Mouse (Mus musculus): ENCODE measurements around the gene Olfr166.
"Not testable (repeated sequence)": the region's sequence is repeated elsewhere in the genome, so short reads cannot be mapped to it uniquely, and the experiment has no call there.

Gene Olfr166

DNA sequence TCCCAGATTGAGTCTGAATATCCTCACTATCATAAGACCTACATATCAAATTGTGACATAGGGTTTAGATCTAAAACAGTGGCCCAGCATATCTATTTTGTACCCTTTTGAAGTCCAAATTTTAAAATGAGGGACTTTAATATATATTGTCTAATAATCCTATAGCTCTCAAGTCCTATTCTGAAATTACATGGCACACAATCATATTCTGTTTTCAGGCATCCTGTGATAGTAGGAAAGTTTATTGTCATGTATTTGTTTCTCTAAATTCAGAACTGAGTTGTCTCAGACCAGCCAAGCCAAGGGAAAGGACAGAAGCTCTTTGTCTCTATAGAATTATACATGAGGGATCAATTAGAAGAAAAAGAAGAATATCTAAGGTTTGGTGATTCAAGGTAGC, at the start of gene Olfr166:
Gene Olfr166, plus strand, starts transcription at position 301 of the 400 bp plus-strand sequence.
- H3K36me3 ChIP-seq (ENCODE audit: insufficient read depth, low read length) = no peaks in the 10 kb centered on the region
- no peak within 1 kb of the TSS for H3K4me3 ChIP-seq (replicated peaks; ENCODE audit: low read length)
- H3K27me3 ChIP-seq (ENCODE audit: insufficient read depth, low read length) = no peaks in the 10 kb centered on the region
- TF ChIP-seq CTCF (conservative IDR thresholded peaks at IDR 0.05; ENCODE audit: low read length) (no peak), POU5F1 (IDR thresholded peaks at IDR 0.05; ENCODE audit: borderline replicate concordance, low read length) (no peak), NANOG (IDR thresholded peaks at IDR 0.05; ENCODE audit: borderline replicate concordance, low read length) (no peak)
- no peaks in the 10 kb centered on the region for H3K4me1 ChIP-seq (replicated peaks; ENCODE audit: low read depth, low read length)
- no peaks in the 10 kb centered on the region for H3K9me3 ChIP-seq (ENCODE audit: low read length)

DNA sequence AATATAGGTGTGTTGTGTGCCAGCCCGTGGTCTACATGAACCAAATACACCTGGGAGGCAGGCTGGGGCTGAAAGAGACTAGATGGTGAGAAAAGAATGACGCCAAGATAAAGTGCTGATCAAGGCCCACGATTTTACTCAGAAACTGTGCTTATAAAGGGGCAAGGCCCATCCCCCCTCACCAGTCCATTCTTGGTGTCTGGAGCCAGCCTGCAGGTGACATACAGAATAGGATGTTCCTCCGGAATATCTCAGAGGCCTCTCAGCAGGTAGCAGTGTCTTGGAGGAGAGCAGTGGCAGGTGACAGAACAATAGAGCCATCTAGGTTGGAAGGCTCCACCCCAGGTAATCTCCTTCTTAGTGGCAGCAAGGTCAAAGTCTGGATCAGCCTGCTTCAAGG, 24.8 kb upstream of the Olfr166 start:
- not testable (repeated sequence) for H3K4me1 ChIP-seq (replicated peaks; ENCODE audit: low read depth, low read length); H3K4me3 ChIP-seq (replicated peaks; ENCODE audit: low read length); H3K27me3 ChIP-seq (ENCODE audit: insufficient read depth, low read length); H3K36me3 ChIP-seq (ENCODE audit: insufficient read depth, low read length)
- peaks cover 62% of the 10 kb centered on the region for H3K9me3 ChIP-seq (ENCODE audit: low read length)

DNA sequence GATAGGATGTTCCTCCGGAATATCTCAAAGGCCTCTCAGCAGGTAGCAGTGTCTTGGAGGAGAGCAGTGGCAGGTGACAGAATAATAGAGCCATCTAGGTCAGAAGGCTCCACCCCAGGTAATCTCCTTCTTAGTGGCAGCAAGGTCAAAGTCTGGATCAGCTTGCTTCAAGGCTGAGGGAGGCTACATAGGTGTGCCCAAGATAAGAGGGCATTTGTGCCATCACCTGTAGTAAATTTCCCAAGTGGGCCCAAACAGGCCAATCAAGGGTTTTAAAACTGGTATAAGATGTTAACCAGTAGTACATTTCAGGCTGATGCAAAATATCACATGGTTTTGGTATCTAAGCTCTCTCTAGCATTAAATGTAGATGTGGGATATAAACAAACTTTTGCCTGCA, 19.1 kb upstream of the Olfr166 start:
- no peak overlapping the region for H3K4me3 ChIP-seq (replicated peaks; ENCODE audit: low read length)
- TF ChIP-seq CTCF (conservative IDR thresholded peaks at IDR 0.05; ENCODE audit: low read length) (no peak), POU5F1 (IDR thresholded peaks at IDR 0.05; ENCODE audit: borderline replicate concordance, low read length) (no peak), NANOG (IDR thresholded peaks at IDR 0.05; ENCODE audit: borderline replicate concordance, low read length) (no peak)
- H3K4me1 ChIP-seq (replicated peaks; ENCODE audit: low read depth, low read length) = no peaks in the 10 kb centered on the region
- no peaks in the 10 kb centered on the region for H3K36me3 ChIP-seq (ENCODE audit: insufficient read depth, low read length)
- H3K27me3 ChIP-seq (ENCODE audit: insufficient read depth, low read length) = no peaks in the 10 kb centered on the region
- peaks cover 45% of the 10 kb centered on the region for H3K9me3 ChIP-seq (ENCODE audit: low read length)

DNA sequence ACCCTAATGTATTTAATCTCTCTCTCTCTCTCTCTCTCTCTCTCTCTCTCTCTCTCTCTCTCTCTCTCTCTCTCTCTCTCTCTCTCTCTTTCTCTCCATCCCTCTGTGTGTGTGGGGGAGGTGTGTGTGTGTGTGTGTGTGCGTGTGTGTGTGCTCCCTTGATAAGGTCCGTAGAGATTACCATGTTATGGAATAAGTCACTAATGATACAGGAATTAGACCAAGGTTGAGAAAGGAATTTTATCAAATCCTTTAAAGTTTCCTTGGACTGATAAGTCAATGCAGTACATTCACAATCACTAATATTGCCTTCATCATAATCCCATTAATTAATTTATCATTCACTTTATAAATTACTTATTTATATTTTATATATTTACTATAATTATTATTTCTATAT, 38.7 kb downstream of the Olfr166 start, which contains the start of gene Olfr167:
Gene Olfr167, minus strand, starts transcription at position 101 of the 400 bp plus-strand sequence.
- Histone ChIP-seq H3K36me3 (ENCODE audit: insufficient read depth, low read length) (no peaks in the 10 kb centered on the region), H3K4me3 (replicated peaks; ENCODE audit: low read length) (no peak within 1 kb of the TSS), H3K9me3 (ENCODE audit: low read length) (no peaks in the 10 kb centered on the region), H3K4me1 (replicated peaks; ENCODE audit: low read depth, low read length) (no peaks in the 10 kb centered on the region), H3K27me3 (ENCODE audit: insufficient read depth, low read length) (no peaks in the 10 kb centered on the region)
- TF ChIP-seq POU5F1 (IDR thresholded peaks at IDR 0.05; ENCODE audit: borderline replicate concordance, low read length) (no peak), CTCF (conservative IDR thresholded peaks at IDR 0.05; ENCODE audit: low read length) (no peak), NANOG (IDR thresholded peaks at IDR 0.05; ENCODE audit: borderline replicate concordance, low read length) (no peak)

DNA sequence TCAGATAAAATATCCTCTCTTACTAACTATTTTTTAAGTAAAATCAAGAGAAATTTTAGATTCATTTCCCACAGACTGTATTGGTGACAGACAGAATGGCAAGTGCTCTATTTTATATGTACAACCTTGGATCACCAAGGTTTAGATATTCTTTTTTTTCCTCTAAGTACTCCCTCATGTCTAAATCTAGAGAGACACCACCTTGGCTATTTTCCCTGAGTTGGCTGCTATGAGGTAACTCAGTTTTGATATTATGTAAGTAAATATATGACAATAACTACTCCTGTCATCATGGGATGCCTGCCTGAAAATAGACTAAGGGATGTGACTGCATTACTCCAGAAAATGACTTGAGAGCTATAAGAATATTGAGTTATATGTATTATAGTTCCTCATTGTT, 52.0 kb downstream of the Olfr166 start, which contains the start of gene Olfr168:
Gene Olfr168, minus strand, starts transcription at position 101 of the 400 bp plus-strand sequence.
- Histone ChIP-seq H3K4me1 (replicated peaks; ENCODE audit: low read depth, low read length) (no peaks in the 10 kb centered on the region), H3K4me3 (replicated peaks; ENCODE audit: low read length) (no peak within 1 kb of the TSS), H3K9me3 (ENCODE audit: low read length) (no peaks in the 10 kb centered on the region), H3K27me3 (ENCODE audit: insufficient read depth, low read length) (no peaks in the 10 kb centered on the region), H3K36me3 (ENCODE audit: insufficient read depth, low read length) (no peaks in the 10 kb centered on the region)
- TF ChIP-seq CTCF (conservative IDR thresholded peaks at IDR 0.05; ENCODE audit: low read length) (no peak), POU5F1 (IDR thresholded peaks at IDR 0.05; ENCODE audit: borderline replicate concordance, low read length) (no peak), NANOG (IDR thresholded peaks at IDR 0.05; ENCODE audit: borderline replicate concordance, low read length) (no peak)

All from E14TG2a.4 (cell line).